Mouse (Mus musculus): ENCODE results near the gene BC025920.

The BC025920 gene

GRCm38 (mm10) chr10:81598342-81598741, 7.7 kb upstream of the BC025920 start:
- in situ Hi-C loops (cut with MboI; ENCODE audit: low pct_unique_long_range_greater_than_20kb in 1 of 2, low sequenced_read_pairs in 2 of 2, unreplicated experiment in 1 of 2): no loop called here

GRCm38 (mm10) chr10:81598871-81599270, 7.2 kb upstream of the BC025920 start:
- in situ Hi-C loops (cut with MboI; ENCODE audit: low pct_unique_long_range_greater_than_20kb in 1 of 2, low sequenced_read_pairs in 2 of 2, unreplicated experiment in 1 of 2): no loop called here

DNA sequence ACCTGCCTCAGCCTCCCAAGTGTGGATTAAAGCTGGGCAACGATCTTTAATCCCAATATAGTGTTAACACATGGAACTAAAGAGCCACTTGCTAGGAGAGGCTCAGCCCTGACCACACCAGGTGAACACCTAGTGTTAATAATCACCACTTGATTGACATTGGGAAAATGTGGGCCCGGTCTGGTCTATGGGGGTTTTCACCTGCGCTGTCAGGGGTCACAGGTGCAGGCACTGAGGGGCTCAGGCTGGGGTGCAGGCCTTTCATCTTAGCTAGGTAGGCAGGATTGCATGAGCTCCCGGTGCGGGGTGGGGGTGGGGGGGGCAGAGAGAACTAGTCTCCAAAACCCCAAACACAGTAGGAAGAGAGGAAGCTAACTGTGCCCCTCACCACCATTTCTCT, 6.4 kb upstream of the BC025920 start:
- in situ Hi-C loops (cut with MboI; ENCODE audit: low pct_unique_long_range_greater_than_20kb in 1 of 2, low sequenced_read_pairs in 2 of 2, unreplicated experiment in 1 of 2): loop anchor here (5.0 to 10.0 kb wide), 2 partner anchors 37 to 45 kb away; partner anchors contain the start of gene Aes (in 1 of the 2)

DNA sequence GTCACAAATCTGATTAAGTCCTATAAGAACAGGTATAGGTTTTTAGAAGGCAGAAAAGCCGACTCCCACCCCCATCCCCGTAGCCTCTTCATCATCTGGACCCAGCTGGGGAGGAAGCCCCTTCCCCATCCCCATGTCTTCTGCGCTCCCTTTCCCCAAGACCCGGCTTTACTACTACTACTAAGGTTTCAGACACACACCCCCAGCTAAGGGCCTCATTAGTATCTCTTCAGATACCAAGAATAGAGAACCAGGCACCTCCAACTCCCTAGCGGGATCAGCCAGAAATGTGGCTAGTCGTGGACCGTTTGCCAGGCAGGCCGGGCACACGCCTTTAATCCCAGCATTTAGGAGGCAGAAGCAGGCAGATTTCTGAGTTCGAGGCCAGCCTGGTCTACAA, 6.0 kb upstream of the BC025920 start:
- in situ Hi-C loops (cut with MboI; ENCODE audit: low pct_unique_long_range_greater_than_20kb in 1 of 2, low sequenced_read_pairs in 2 of 2, unreplicated experiment in 1 of 2): loop anchor here (5.0 to 10.0 kb wide), 2 partner anchors 38 to 45 kb away; partner anchors contain the start of gene Aes (in 1 of the 2)

DNA sequence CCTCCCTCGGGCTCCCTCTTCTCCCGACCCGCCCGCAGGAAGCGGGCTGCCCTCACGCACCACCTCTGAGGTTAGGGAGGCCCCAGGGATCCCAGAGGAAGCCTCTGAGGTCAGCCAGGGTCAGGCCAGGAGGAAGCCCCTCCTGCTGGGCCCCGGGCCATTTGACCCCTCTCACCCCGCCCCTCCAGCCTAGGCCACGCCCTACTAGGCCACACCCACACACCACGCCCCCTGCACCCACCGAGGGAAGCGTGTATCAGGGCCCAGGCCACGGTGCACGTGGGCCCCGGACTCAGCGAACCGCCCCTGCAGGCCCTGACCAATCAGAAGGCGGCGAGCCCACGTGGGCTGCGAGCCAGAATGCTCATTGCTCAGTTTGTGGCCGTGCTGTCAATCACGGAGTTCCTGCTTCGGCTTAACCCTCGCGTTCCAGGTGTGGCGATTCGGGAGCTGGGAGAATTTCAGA, 5.3 kb upstream of the BC025920 start, which contains the start of gene Tle6:
Tle6 (minus strand) TSS at position 336 of the 466 bp plus-strand sequence.
- in situ Hi-C loops (cut with MboI; ENCODE audit: low pct_unique_long_range_greater_than_20kb in 1 of 2, low sequenced_read_pairs in 2 of 2, unreplicated experiment in 1 of 2): loop anchor here (5.0 to 10.0 kb wide), 2 partner anchors 38 to 46 kb away; partner anchors contain the start of gene Aes (in 1 of the 2)

- in situ Hi-C loops (cut with MboI; ENCODE audit: low pct_unique_long_range_greater_than_20kb in 1 of 2, low sequenced_read_pairs in 2 of 2, unreplicated experiment in 1 of 2): loop anchor here (5.0 to 10.0 kb wide), 2 partner anchors 39 to 47 kb away; partner anchors contain the start of gene Aes (in 1 of the 2)
Measured at GRCm38 (mm10) chr10:81601396-81601905, 4.6 kb upstream of the BC025920 start.

DNA sequence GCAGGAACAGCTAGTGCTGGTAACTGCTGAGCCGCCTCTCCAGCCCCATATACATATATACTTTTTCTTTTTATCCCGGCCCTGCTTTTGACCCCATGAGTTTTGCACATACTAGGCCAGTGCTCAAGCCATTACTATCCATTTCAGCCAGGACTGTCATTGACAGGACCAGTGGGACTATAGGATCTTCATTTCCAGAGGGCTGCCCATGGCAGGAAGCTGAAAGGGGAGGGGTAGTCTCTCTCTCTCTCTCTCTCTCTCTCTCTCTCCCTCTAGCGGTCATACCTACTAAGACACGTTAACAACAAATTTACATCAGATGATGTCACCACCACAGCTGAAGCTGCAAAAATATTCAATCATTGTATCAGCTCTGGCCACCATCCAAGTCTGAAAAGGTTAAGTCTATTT, 3.3 kb upstream of the BC025920 start:
- in situ Hi-C loops (cut with MboI; ENCODE audit: low pct_unique_long_range_greater_than_20kb in 1 of 2, low sequenced_read_pairs in 2 of 2, unreplicated experiment in 1 of 2): loop anchor here (5.0 to 10.0 kb wide), 2 partner anchors 40 to 48 kb away; partner anchors contain the start of gene Aes (in 1 of the 2)

- in situ Hi-C loops (cut with MboI; ENCODE audit: low pct_unique_long_range_greater_than_20kb in 1 of 2, low sequenced_read_pairs in 2 of 2, unreplicated experiment in 1 of 2): loop anchor here (5.0 to 10.0 kb wide), 2 partner anchors 42 to 49 kb away; partner anchors contain the start of gene Aes (in 1 of the 2)
Measured at GRCm38 (mm10) chr10:81604019-81604967, 1.8 kb upstream of the BC025920 start.

DNA sequence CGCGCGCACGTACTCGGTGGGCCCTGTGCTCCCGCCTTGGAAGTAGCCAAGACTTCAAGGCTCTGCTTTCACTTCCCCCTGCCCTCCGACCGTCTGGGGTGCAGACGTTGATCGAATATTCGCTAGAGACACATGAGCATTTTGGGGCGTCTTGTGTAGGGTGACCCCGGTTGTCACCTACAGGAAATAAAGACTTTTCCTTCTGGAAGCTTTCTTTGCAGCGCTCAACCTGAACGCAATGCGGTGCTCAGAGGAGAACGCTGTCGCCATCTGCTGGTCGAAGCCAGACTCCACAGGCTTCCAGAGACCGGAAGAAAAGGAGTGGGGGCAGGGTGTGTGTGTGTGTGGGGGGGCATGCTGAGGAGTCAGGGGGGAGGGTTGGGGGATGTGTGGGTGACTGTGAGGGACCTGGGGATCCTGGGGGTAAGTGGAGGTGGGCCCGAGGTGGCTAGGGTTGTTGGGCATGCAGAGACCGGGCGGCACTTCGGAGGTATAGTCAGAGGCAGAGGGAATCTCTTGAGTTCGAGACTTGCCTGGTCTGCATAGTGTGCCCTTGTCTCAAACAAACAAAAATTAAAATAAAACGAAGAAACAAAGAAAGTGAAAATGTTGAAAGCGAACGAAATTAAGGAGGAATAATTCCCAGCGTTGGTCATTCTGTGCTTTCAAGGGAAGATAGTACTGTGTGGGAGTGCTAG, 953 bp upstream of the BC025920 start:
- in situ Hi-C loops (cut with MboI; ENCODE audit: low pct_unique_long_range_greater_than_20kb in 1 of 2, low sequenced_read_pairs in 2 of 2, unreplicated experiment in 1 of 2): loop anchor here (5.0 to 10.0 kb wide), 2 partner anchors 43 to 50 kb away; partner anchors contain the start of gene Aes (in 1 of the 2)

- in situ Hi-C loops (cut with MboI; ENCODE audit: low pct_unique_long_range_greater_than_20kb in 1 of 2, low sequenced_read_pairs in 2 of 2, unreplicated experiment in 1 of 2): loop anchor here in 1 of 2 experiments (10.0 kb wide), 1 partner anchor 51 kb away; the partner anchor contains the start of gene Aes
Measured at GRCm38 (mm10) chr10:81605666-81605973, 450 bp upstream of the BC025920 start.

- in situ Hi-C loops (cut with MboI; ENCODE audit: low pct_unique_long_range_greater_than_20kb in 1 of 2, low sequenced_read_pairs in 2 of 2, unreplicated experiment in 1 of 2): loop anchor here in 1 of 2 experiments (10.0 kb wide), 1 partner anchor 54 kb away; the partner anchor contains the start of gene Aes
Measured at GRCm38 (mm10) chr10:81608308-81608707, 2.2 kb downstream of the BC025920 start.

- in situ Hi-C loops (cut with MboI; ENCODE audit: low pct_unique_long_range_greater_than_20kb in 1 of 2, low sequenced_read_pairs in 2 of 2, unreplicated experiment in 1 of 2): no loop called here
Measured at GRCm38 (mm10) chr10:81612779-81613178, 6.7 kb downstream of the BC025920 start.

DNA sequence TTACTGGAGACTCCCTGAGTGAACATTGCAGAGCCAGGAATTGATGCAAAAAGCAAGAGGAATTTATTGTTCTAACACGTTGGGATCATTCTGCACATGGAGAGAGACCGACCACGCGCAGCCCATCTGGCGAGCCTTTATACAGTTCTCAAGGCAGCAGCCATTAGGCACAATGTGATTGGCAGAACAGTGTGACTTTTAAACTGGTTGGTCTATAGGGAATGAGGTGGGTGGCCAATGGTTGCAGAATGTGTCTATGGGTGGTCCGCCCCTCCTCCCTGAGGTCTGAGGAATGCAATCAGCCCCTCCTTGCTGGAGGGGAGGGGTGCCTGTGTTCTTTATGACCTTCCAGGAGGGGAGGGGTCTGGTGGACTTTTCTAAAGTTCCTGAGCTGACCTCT, 9.4 kb downstream of the BC025920 start:
- in situ Hi-C loops (cut with MboI; ENCODE audit: low pct_unique_long_range_greater_than_20kb in 1 of 2, low sequenced_read_pairs in 2 of 2, unreplicated experiment in 1 of 2): no loop called here

DNA sequence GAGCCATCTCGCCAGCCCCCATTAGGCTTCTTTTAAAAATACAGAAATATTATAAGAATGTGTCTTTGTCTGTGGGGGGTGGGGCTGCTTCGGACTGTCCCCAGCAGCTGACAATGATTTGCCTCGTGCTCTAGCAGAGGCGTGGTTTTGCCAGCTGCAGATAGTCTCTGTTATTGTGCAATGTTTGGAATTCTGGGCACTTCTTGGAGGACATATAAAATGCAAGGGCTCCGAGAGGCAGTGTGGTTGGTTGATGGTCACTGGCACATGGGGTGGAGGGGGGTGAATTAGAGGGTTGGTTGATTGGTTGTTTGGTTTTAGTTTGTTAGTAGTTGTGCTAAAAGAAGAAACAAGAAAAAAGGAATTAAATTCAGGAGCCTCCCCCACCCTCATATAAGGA, 13.9 kb downstream of the BC025920 start:
- in situ Hi-C loops (cut with MboI; ENCODE audit: low pct_unique_long_range_greater_than_20kb in 1 of 2, low sequenced_read_pairs in 2 of 2, unreplicated experiment in 1 of 2): no loop called here

- in situ Hi-C loops (cut with MboI; ENCODE audit: low pct_unique_long_range_greater_than_20kb in 1 of 2, low sequenced_read_pairs in 2 of 2, unreplicated experiment in 1 of 2): no loop called here
Measured at GRCm38 (mm10) chr10:81620786-81621185, 14.7 kb downstream of the BC025920 start.

DNA sequence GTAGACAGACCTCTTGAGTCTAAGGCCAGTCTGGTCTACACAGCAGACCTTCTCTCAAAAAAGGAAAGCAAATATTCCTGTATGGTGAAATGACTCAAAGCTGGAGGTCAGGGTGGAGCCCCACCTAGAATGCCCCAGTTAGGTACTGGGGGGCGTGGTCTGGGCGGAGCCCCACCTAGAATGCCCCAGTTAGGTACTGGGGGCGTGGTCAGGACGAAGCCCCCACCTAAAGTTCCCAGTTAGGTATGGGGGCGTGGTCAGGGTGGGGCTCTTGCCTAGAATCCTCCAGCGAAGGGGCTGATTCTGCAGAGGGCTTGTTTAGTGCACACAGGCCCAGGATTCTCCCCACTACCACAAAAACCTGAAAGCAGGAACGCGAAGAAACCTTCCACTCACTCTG, 17.4 kb downstream of the BC025920 start:
- in situ Hi-C loops (cut with MboI; ENCODE audit: low pct_unique_long_range_greater_than_20kb in 1 of 2, low sequenced_read_pairs in 2 of 2, unreplicated experiment in 1 of 2): no loop called here

- in situ Hi-C loops (cut with MboI; ENCODE audit: low pct_unique_long_range_greater_than_20kb in 1 of 2, low sequenced_read_pairs in 2 of 2, unreplicated experiment in 1 of 2): no loop called here
Measured at GRCm38 (mm10) chr10:81626101-81626993, 20.3 kb downstream of the BC025920 start.
